Mouse (Mus musculus) brain, embryonic 14.5 days (tissue): ENCODE measurements at regions not wholly inside any gene's neighbourhood (a gene's known extent, or its start where the extent isn't known, plus 50 kb on each side); places are given as distances from the start of the nearest gene placed in this dataset.
A peak's percentile ranks its signal among the peaks of the same experiment; 100 is the strongest.

Experiments
- DNase-seq: peaks from one replicate; pipeline ENCODE4 v3.0.0-alpha.2; 2011; ENCODE audit warnings: low read depth
- CTCF ChIP-seq: fragments of 200-500 bp; IDR thresholded peaks from 2 replicates; pipeline ENCODE4 v1.5.1; 2012; ENCODE audit warnings: inconsistent platforms, mild to moderate bottlenecking, moderate library complexity, borderline replicate concordance; ENCODE audit not compliant: insufficient read depth, insufficient read length; ENCODE audit errors: extremely low read depth
- POLR2A ChIP-seq: fragments of 200-500 bp; IDR thresholded peaks from 2 replicates; pipeline ENCODE4 v1.6.1; 2012; ENCODE audit warnings: mild to moderate bottlenecking, inconsistent platforms, borderline replicate concordance; ENCODE audit not compliant: poor library complexity, insufficient read depth, insufficient read length, severe bottlenecking; ENCODE audit errors: extremely low read depth

GRCm38 (mm10) chr10:44755355-44755957 is 227.2 kb upstream of the Prdm1 start:
- TF ChIP-seq CTCF, result no peak
- TF ChIP-seq POLR2A, result no peak
- peak; percentile 84 for DNase-seq

- DNase-seq, result no peak
- TF ChIP-seq POLR2A (no peak), CTCF (no peak)
Measured at GRCm38 (mm10) chr10:44754930-44755329, 226.6 kb upstream of the Prdm1 start.

DNA sequence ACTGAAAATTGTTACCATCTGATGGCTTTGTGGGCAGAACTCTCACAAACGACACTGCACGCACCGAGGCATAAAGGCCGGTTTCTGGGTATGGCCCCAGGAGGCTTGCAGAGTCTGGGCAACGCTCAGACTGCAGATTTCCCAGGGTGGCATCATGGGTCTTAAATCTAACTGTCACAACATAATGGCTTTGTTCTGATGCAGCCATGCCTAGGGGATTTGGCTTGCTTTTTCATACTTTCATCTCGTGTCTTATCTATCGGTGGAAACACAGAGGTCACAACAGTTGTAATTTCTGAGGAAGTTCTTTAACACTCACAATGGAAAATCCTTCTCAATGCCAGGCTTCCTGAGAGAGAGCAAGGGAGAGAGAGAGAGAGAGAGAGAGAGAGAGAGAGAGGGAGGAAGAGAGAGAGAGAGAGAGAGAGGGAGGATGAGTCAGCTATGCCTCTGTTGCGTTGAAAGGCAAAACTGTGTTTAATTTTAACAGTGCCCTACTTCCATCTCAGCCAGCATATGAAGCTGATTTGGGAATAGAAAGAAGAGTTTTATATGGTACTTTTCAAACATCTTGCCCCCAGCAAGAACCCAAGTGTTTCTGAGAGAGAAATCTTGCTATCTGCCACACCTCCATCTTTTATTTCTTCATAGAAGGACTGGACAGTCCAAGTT is 224.6 kb upstream of the Prdm1 start:
- TF ChIP-seq POLR2A (no peak), CTCF (no peak)
- peak; percentile 23 for DNase-seq

DNA sequence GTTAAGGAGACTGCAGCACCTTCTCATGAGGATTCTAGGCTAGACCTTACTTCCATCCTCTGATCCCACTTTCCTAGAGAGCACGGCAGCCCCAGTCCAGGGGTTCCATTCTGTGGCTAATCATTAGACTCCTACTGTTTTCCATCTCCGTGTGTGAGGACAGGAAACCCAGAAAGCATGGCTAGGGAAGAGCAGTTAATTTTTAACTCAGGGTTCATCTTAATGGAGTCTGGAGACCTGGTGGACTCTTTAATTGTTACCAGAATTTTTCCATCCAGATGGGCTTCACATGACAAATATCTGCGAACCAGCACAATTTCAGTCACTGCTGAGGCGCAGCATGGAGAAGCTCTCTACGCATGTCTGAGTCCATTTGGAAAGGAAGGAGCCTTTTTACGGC is 222.8 kb upstream of the Prdm1 start:
- DNase-seq, result no peak
- no peak for TF ChIP-seq CTCF
- no peak for TF ChIP-seq POLR2A

GRCm38 (mm10) chr10:44749206-44749605 is 220.9 kb upstream of the Prdm1 start:
- TF ChIP-seq CTCF, result no peak
- TF ChIP-seq POLR2A, result no peak
- no peak for DNase-seq

DNA sequence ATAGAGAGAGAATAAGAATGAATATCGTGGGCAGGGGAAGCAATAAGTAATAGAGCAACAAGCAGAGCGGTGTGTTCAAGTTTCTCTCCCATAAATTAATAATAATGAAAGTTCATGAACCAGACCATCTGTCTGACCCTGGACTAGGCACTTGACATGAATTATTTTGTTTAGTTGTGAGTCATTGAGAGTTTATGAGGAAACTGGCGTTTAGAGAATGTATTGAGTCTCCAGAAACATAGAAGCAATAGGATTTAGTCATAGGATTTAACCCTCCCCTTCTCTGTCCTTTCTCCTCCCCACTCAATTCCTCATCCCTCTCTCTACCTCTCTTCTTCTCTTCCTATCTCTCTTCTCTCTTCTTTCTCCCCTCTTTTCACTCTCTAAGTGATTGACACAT is 219.1 kb upstream of the Prdm1 start:
- no peak for DNase-seq

GRCm38 (mm10) chr10:44744221-44744620 is 215.9 kb upstream of the Prdm1 start:
- no peak for TF ChIP-seq CTCF
- no peak for TF ChIP-seq POLR2A
- peak; percentile 15 for DNase-seq

More for the DNA sequence above, 219.1 kb upstream of the Prdm1 start:
- no peak for TF ChIP-seq POLR2A
- no peak for TF ChIP-seq CTCF

DNA sequence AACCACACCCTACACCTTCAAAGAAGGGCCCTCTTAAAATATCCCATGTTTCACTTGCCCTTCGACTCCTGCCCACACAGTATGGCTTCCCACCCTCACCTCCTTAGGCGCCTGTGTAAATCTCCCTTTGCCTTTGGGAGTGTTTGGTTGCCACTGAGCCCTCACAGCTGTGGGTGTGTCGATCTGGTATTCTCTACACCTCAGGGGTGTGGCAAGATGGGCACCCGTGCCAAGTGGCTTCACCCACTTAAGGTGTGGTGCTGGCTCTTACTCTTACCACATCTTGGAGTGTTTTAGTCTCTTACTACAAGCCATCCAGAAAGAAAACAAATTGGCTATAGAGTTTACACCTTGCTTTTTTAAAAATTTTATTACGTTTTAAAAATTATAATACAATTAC is 205.3 kb upstream of the Prdm1 start:
- TF ChIP-seq CTCF, result no peak
- no peak for TF ChIP-seq POLR2A
- DNase-seq, result no peak

DNA sequence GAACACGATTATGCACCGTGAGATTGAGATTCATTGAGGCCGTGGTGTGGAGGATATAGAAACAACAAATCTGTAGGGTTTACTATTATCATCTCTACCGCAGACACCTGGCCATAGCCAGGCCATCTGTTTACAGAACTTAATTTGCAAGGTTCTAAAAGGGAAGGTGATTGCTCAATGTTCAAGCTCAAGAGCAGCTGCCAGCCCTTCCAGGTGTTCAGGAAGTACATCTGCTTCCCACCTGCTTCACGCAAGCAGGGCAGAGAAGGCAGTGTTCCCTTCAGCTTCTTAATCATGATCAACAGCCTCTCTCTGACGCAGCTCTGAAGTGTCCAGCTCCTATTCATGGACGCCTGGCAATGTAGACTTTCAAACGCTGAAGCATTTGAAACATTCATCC is 202.4 kb upstream of the Prdm1 start:
- peak; percentile 6 for DNase-seq
- no peak for TF ChIP-seq POLR2A
- no peak for TF ChIP-seq CTCF

DNA sequence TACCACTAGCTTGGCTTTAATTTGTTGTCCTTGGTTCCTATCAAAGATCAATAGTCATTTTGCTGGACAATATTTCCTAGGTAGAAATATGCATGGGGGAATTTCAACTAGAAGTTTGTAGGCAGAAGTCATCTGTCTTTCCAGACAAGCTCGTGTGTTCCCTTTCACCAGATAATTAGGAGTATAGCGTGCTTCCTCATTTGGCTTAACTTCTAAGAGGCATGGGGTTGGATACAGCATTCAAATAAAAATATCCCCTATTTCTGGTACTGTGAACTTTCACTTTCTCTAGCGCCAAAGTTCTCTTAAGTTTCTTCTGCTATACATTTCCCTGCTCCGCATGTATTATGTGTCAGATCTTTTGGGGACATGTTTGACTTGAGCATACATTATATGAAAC is 200.7 kb upstream of the Prdm1 start:
- no peak for TF ChIP-seq POLR2A
- no peak for TF ChIP-seq CTCF
- no peak for DNase-seq

DNA sequence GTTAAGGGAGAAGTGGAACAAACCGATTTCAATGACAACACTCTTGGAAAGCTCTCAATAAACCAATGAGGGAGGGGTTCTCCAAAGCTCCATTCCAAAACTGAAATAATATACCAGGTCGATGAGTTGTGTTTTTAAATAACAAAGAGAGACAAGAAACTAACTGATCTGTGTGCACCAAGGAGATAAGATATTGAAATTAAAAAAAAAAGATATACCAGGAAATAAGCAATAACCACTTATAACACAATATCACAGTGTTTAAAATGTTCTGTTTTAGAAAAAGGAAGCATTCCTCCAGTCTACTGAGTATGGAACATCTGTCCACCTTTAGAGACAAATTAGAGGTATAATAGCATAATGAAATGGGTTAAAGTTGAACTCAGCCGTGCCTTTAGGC is 196.3 kb upstream of the Prdm1 start:
- TF ChIP-seq POLR2A (no peak), CTCF (no peak)
- no peak for DNase-seq

- no peak for DNase-seq
- no peak for TF ChIP-seq POLR2A
- TF ChIP-seq CTCF, result no peak
Measured at GRCm38 (mm10) chr10:44723845-44724244, 195.5 kb upstream of the Prdm1 start.
